Mouse (Mus musculus): ENCODE results near the gene Asf1b.

DNA sequence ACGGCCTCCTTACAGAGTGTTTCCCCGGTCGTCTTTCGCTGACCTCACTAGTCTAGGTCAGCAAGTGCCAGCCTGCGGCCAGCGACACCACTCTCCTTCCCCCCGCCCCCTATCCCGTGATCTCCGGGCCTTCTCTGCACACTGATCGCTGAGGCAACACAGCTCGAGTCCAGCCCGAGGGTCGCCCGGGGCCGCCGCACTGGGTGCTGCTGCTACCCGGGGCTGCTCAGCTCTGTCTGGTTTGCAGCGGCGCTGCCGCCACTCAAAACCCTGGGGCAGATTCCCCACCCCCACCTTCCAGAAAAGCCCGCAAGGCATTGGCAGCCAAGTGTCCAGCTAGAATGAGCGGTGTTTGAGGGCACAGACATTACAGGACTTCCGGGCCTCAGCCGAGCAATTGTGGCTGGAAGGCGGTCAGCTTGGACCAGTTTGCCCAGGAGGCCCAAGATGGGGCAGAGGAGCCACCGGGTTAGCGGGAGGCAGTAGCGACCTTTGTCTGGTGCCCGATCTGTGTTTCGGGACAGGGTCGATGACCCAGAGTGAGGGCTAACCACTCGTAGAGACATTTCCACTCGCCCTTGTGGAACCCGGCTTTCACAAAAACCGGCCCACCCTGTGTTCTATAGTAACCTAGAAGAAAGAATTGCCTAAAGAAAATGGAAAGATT, 57.3 kb downstream of the Asf1b start:
- TF ChIP-seq CTCF (conservative IDR thresholded peaks at IDR 0.05 in 1 of 2, IDR thresholded peaks at IDR 0.05 in 1 of 2; ENCODE audit: low read depth in 2 of 2, low read length in 2 of 2), result no peak
- TF ChIP-seq MAX (IDR thresholded peaks at IDR 0.05; ENCODE audit: low read length), result no peak
- no peak for TF ChIP-seq EP300 (IDR thresholded peaks at IDR 0.05; ENCODE audit: low read length)
- no peak for TF ChIP-seq MYC (IDR thresholded peaks at IDR 0.05; ENCODE audit: low read depth, low read length)
- TF ChIP-seq GABPA (IDR thresholded peaks at IDR 0.05; ENCODE audit: insufficient replicate concordance, low read depth, low read length), result no peak
- no peak for TF ChIP-seq POLR2A (IDR thresholded peaks at IDR 0.05; ENCODE audit: low read depth, low read length)
- no peak for TF ChIP-seq E2F4 (IDR thresholded peaks at IDR 0.05; ENCODE audit: insufficient replicate concordance, low read depth, low read length)
- TF ChIP-seq MAFK (IDR thresholded peaks at IDR 0.05; ENCODE audit: insufficient replicate concordance, low read length), result no peak
- no peak for TF ChIP-seq USF1 (IDR thresholded peaks at IDR 0.05; ENCODE audit: low read depth, low read length)
- TF ChIP-seq TBP (conservative IDR thresholded peaks at IDR 0.05; ENCODE audit: low read depth, low read length), result no peak
- no peak for TF ChIP-seq RCOR1 (conservative IDR thresholded peaks at IDR 0.05; ENCODE audit: low read depth, low read length)
- TF ChIP-seq MEF2A (IDR thresholded peaks at IDR 0.05; ENCODE audit: borderline replicate concordance, low read depth, low read length), result no peak
- TF ChIP-seq SMC3 (IDR thresholded peaks at IDR 0.05; ENCODE audit: low read depth, low read length), result no peak
